Mouse (Mus musculus): ENCODE measurements around the gene Hsp90aa1.
"Not testable (repeated sequence)": the region's sequence is repeated elsewhere in the genome, so short reads cannot be mapped to it uniquely, and the experiment has no call there.

GRCm38 (mm10) chr12:110705419-110705818, 2.9 kb upstream of the Hsp90aa1 start:
- not testable (repeated sequence) for TF ChIP-seq POLR2A (IDR thresholded peaks at IDR 0.05; ENCODE audit: extremely low read depth, insufficient read depth, low read length); CTCF (IDR thresholded peaks at IDR 0.05; ENCODE audit: low read depth, low read length)

Data from liver, adult 2 months (tissue).